Mouse (Mus musculus) thymus, postnatal 36 days (tissue): ENCODE measurements around the gene Prcp.

Source experiments
- DNase-seq, 2 experiments: peaks; one replicate each; pipeline ENCODE4 v3.0.0; 2022; ENCODE audit warnings: mixed read lengths in 2 of 2

Gene Prcp

DNA sequence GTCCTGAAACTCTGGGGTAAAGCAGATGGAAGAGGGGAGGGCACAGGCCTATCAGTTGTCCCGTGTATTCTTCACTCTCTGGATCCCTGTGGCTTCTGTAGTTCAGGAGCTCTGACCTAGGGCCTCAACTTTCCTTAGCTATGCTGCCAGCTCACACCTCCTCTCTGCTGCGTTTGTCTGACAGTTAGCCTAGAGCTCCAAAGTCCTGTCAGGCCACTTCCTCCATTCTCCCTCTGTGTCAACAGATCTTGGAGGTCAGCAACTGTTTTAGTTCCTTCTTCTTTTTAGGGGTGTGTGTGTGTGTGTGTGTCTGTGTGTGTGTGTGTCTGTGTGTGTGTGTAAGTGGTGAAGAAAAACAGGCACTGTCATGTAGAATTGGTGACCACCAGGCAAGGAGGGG lies 106.5 kb downstream of the Prcp start:
- DNase-seq, result no peak

DNA sequence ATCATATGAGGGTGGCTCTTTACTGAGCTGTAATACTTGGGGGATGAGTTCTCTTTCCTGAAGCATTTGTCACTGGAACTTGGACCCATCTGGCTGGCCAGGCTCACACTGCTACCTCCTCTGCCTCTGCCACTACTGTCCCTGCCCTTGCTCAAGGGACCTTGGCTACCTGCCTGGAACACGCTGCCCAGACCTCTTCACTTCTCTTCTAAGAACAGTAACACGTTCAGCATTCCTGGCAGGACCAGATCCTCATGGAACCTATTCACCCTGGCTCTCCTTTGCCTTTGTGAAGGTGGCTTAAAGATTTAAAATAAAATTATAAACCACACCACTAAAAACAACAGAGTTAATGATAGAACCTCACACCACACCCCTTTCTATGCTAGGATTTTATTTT lies 107.6 kb downstream of the Prcp start:
- no peak for DNase-seq
